Mouse (Mus musculus) MEL-GATA-1-ER (cell line): ENCODE results near the gene Ackr2.

Source experiments
- DNase-seq: peaks from one replicate; pipeline ENCODE4 v3.0.0-alpha.2; 2012; ENCODE audit warnings: low read depth; ENCODE audit errors: extremely low read depth

Gene Ackr2

GRCm38 (mm10) chr9:121891301-121891700 is 6.9 kb upstream of the Ackr2 start:
- DNase-seq: no peak

- no peak for DNase-seq
These were observed 6.0 kb upstream of the Ackr2 start for GRCm38 (mm10) chr9:121892057-121892687.

GRCm38 (mm10) chr9:121894447-121894846 is 3.7 kb upstream of the Ackr2 start:
- DNase-seq: no peak

- no peak for DNase-seq
These were observed 2.7 kb upstream of the Ackr2 start for GRCm38 (mm10) chr9:121895392-121895993.

- no peak for DNase-seq
These were observed 1.3 kb upstream of the Ackr2 start for GRCm38 (mm10) chr9:121896820-121897219.

- no peak for DNase-seq
These were observed 1.2 kb downstream of the Ackr2 start for GRCm38 (mm10) chr9:121899306-121899705.

GRCm38 (mm10) chr9:121900282-121900855 is 2.2 kb downstream of the Ackr2 start:
- DNase-seq: no peak

- no peak for DNase-seq
These were observed 3.9 kb downstream of the Ackr2 start for GRCm38 (mm10) chr9:121901710-121902700.

GRCm38 (mm10) chr9:121903476-121904305 is 5.5 kb downstream of the Ackr2 start:
- no peak for DNase-seq

- no peak for DNase-seq
These were observed 6.2 kb downstream of the Ackr2 start for GRCm38 (mm10) chr9:121904319-121904718.

GRCm38 (mm10) chr9:121904946-121905345 is 6.8 kb downstream of the Ackr2 start:
- DNase-seq: no peak

GRCm38 (mm10) chr9:121905556-121906185 is 7.5 kb downstream of the Ackr2 start:
- DNase-seq: no peak

- DNase-seq: no peak
These were observed 8.3 kb downstream of the Ackr2 start for GRCm38 (mm10) chr9:121906456-121906855.

GRCm38 (mm10) chr9:121907356-121908070 is 9.4 kb downstream of the Ackr2 start:
- no peak for DNase-seq

- DNase-seq: no peak
These were observed 10.2 kb downstream of the Ackr2 start for GRCm38 (mm10) chr9:121908321-121908720.

- no peak for DNase-seq
These were observed 11.5 kb downstream of the Ackr2 start for GRCm38 (mm10) chr9:121909635-121910034.

GRCm38 (mm10) chr9:121911196-121911595 is 13.0 kb downstream of the Ackr2 start:
- DNase-seq: no peak

GRCm38 (mm10) chr9:121912786-121913185 is 14.6 kb downstream of the Ackr2 start:
- DNase-seq: no peak

- DNase-seq: no peak
These were observed 16.1 kb downstream of the Ackr2 start for GRCm38 (mm10) chr9:121914226-121914757.
